Mouse (Mus musculus): ENCODE data around the gene Ccdc117. TPM values are rescaled to one million over a fixed set of nuclear protein-coding genes. Genes with fewer than 3 reads are reported as not detected.
"Not testable (repeated sequence)": the region's sequence is repeated elsewhere in the genome, so short reads cannot be mapped to it uniquely, and the experiment has no call there.

Gene Ccdc117
- polyA plus RNA-seq, 1 experiment, result 6.7 TPM

DNA sequence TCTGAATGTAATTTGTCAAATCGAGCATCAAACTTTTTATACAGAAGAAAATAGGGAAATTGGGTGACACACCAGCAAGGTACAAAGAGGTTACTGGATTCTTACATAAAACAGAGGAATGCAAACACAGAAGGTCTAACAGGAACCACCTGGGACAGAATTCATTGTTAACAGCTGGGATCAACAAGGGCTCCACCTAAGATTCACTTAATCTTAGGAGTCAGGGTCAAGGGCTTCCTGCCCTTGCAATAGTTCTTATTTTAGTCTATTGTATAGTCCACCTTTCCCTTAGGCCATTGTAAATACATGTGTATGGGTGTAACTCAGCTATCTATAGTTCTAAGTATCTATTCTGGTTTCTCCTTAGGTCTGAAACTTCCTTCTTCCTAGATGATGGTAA is 2.7 kb upstream of the Ccdc117 start:
- not testable (repeated sequence) for H3K27ac ChIP-seq (replicated peaks; ENCODE audit: low read depth, low read length); H3K4me3 ChIP-seq (ENCODE audit: insufficient read depth, low read depth, low read length); H3K4me1 ChIP-seq (ENCODE audit: control insufficient read depth, insufficient read depth, insufficient read length, low read length)

DNA sequence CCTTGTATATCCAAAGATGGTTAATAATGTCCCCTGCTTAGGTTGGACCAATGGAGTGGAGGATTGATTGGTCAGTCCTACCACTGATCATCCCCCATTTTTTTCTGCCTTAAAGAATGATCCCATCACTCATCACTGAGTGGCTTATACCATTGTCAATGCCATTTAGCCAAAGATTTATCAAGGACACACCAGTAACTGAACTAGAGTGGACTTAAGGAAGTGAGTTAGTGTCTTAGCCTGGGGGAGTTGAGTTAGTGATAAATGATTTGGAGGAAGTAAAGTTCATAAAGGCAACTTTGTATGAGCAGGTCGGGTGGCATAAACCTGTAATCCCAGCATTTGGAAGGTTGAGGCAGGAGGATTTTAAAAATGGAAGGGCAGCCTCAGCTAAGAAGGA is 1.3 kb upstream of the Ccdc117 start:
- no peak overlapping the region for H3K4me3 ChIP-seq (ENCODE audit: insufficient read depth, low read depth, low read length)
- H3K27ac ChIP-seq (replicated peaks; ENCODE audit: low read depth, low read length), result no peak overlapping the region

DNA sequence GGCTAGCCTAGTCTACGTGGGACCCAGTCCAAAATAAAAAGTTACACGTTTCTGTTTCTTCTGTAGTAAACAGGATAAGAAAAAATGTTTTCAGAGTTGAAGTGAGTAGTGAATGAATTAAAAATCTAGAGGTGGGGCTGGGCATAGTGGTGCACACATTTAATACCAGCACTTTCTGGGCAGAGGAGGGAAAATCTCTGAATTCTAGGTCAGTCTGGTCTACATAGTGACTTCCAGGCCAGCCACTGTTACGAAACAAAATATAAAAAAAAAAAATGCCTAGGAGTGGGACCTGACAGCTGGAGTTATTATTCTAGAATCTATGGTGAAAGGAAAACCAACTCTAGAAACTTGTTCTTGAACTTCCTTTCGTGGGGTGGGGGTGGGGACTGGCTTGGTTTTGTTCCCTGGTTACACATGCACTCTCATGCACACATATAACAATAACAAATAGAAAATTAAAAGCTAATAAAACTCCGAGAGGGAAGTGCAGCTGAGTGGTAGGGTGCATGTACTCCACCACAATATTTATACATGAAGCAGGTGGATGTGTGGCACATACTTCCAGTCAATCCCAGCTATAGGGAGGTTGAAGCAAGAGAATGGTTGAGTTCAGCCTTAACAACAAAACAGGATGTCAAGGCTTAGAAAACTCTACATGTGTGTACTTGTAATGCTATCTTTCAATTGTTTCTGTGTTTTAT is 647 bp upstream of the Ccdc117 start:
- peak overlapping the region; percentile 52 for H3K27ac ChIP-seq (replicated peaks; ENCODE audit: low read depth, low read length)

More for the DNA sequence above, 1.3 kb upstream of the Ccdc117 start:
- H3K4me1 ChIP-seq (ENCODE audit: control insufficient read depth, insufficient read depth, insufficient read length, low read length), result peaks cover 8% of the 10 kb centered on the region; the same call in 1 of the 2 replicates

DNA sequence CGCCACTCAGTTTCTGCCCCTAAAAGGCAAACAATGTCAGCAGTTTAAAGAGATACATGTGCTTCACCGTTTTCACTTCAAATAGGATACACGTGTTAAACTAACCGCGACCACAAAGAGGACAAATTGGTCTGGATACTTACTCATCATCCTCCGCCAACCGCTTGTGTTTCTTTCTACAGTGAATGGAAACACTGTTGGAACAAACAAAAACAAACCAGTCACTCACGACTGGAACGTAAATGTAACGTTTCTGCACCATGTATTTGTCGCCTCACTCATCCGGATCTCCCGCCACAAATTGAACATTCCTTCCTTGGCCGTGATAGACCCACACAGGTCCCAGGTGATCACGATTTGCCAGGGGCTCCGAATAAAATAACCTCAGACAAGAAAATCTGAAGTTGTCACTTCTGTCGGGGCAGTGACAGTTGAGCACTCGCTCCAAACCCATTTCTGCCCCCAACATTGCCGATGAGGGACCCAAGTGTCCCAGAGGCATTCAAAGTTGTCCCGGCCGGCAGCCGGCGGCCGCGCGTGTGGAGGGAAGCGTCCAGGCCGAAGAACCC is 673 bp downstream of the Ccdc117 start:
- H3K4me1 ChIP-seq (ENCODE audit: control insufficient read depth, insufficient read depth, insufficient read length, low read length), result peaks cover 8% of the 10 kb centered on the region; the same call in 1 of the 2 replicates
- peak overlapping the region; percentile 94 for H3K27ac ChIP-seq (replicated peaks; ENCODE audit: low read depth, low read length)

More for the DNA sequence above, 647 bp upstream of the Ccdc117 start:
- H3K4me3 ChIP-seq (ENCODE audit: insufficient read depth, low read depth, low read length), result no peak overlapping the region
- H3K4me1 ChIP-seq (ENCODE audit: control insufficient read depth, insufficient read depth, insufficient read length, low read length), result peaks cover 8% of the 10 kb centered on the region; the same call in 1 of the 2 replicates

DNA sequence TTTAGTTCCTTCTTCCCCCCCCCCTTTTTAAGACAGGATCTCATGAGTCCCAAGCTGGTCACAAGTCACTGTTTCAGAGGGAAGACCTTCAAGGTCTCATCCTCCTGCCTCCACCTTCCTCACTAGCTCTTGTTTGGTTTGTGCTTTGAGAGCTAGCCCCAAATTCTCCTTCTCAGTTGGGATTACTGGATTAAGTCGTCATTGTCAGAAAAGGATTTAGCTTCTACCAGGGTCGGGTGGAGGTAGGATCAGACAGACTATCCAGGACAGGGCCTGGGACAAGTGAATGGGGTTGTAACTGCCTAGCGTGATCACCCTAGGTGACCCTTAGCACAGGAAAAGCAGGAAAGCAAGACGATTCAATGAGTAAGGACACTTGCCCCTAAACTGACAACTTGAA is 1.7 kb downstream of the Ccdc117 start:
- Histone ChIP-seq H3K4me3 (ENCODE audit: insufficient read depth, low read depth, low read length) (peak overlapping the region; percentile 95), H3K27ac (replicated peaks; ENCODE audit: low read depth, low read length) (no peak overlapping the region), H3K4me1 (ENCODE audit: control insufficient read depth, insufficient read depth, insufficient read length, low read length) (peaks cover 8% of the 10 kb centered on the region; the same call in 1 of the 2 replicates)

More for the DNA sequence above, 673 bp downstream of the Ccdc117 start:
- H3K4me3 ChIP-seq (ENCODE audit: insufficient read depth, low read depth, low read length), result peak overlapping the region; percentile 95

DNA sequence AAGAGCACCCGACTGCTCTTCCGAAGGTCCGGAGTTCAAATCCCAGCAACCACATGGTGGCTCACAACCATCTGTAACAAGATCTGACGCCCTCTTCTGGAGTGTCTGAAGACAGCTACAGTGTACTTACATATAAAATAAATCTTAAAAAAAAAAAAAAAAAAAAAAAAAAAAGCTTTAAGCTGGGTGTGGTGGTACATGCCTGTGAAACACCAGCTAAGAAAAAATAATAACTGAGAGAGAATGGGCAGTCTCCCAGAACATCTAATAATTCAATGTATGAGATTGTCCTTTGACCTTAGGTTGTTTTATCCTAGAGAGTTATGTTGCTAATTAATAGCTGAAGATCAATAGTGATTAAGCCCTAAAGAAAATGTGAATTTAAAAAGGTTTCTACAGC is 4.5 kb downstream of the Ccdc117 start:
- not testable (repeated sequence) for H3K4me3 ChIP-seq (ENCODE audit: insufficient read depth, low read depth, low read length); H3K4me1 ChIP-seq (ENCODE audit: control insufficient read depth, insufficient read depth, insufficient read length, low read length); H3K27ac ChIP-seq (replicated peaks; ENCODE audit: low read depth, low read length)

DNA sequence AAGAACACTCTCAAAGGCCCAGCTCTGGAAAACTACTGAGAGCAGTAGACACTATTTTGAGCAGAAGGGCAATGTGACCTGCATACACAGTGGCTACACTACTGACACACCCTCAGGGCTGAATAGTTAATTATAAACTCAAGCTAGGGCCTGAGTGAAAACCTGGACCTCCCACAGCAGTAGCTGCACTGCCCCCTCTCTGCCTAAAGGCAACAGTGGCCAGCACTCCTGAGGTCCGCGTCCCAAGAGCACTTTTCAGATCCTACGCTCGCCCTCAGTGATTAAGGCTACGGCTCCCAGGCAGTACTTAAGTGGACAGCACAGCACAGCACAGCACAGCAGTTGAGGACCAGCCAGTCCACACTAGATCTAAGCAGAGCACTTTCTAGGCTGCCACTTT is 8.9 kb downstream of the Ccdc117 start:
- Histone ChIP-seq H3K4me1 (ENCODE audit: control insufficient read depth, insufficient read depth, insufficient read length, low read length) (no peaks in the 10 kb centered on the region), H3K4me3 (ENCODE audit: insufficient read depth, low read depth, low read length) (no peak overlapping the region), H3K27ac (replicated peaks; ENCODE audit: low read depth, low read length) (no peak overlapping the region)

DNA sequence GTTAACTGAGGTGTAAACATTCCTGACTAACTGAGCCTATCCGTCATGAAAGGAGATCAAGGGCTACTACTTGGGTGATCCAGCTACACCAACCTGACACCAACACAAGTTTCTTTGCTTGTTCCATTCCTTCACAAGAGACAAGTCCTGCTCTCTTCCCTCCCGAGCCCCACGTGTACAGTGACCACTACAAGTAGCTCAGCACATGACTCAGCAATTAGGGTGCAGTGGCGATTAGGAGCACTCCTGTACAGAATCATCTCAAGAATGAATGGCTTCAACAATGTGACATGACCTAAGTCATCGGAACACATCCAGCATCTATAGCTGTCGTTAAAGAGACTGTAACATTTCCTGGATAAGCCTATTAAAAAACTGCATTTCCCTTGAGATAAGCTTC is 11.3 kb downstream of the Ccdc117 start:
- Histone ChIP-seq H3K4me1 (ENCODE audit: control insufficient read depth, insufficient read depth, insufficient read length, low read length) (no peaks in the 10 kb centered on the region), H3K4me3 (ENCODE audit: insufficient read depth, low read depth, low read length) (no peak overlapping the region), H3K27ac (replicated peaks; ENCODE audit: low read depth, low read length) (no peak overlapping the region)

DNA sequence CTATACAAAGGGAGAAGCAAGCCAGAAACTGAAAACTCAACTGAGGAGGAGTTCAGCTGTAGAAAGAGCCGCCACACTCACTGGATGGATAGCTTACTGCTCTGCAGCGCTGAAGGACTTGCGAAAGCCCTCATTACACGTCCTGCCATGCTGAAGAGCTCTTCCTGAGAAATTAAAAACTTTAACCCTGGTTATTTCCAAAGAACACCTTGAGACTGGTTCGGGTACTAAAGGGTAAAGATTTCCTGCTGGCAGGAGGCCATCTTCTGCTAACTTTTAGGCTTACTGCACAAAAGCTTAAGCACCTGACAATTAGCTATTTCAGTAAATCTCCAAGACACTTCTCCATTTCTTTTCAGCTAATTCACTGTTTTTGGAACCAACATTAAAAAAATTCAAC is 11.8 kb downstream of the Ccdc117 start:
- no peaks in the 10 kb centered on the region for H3K4me1 ChIP-seq (ENCODE audit: control insufficient read depth, insufficient read depth, insufficient read length, low read length)
- H3K4me3 ChIP-seq (ENCODE audit: insufficient read depth, low read depth, low read length), result no peak overlapping the region
- no peak overlapping the region for H3K27ac ChIP-seq (replicated peaks; ENCODE audit: low read depth, low read length)

DNA sequence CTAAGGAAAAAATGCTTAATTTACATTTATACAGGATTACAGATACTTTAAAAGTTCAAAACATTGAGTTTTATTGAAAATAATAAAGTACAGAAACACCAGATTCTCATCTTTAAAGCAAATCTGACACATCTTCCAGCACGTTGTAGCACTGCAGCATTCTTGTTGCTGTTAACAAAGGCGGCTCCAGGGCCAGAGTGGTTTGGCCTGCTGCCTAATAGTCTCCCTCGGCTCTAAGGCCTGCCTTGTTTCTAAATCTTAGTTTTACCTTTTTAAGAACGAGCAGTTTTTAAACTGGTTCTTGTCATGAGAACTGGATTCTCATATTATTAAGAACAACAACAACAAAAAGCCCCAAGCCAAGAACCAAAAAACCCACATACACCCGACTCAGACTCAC is 13.1 kb downstream of the Ccdc117 start:
- H3K4me3 ChIP-seq (ENCODE audit: insufficient read depth, low read depth, low read length), result no peak overlapping the region
- H3K27ac ChIP-seq (replicated peaks; ENCODE audit: low read depth, low read length), result no peak overlapping the region
- no peaks in the 10 kb centered on the region for H3K4me1 ChIP-seq (ENCODE audit: control insufficient read depth, insufficient read depth, insufficient read length, low read length)

DNA sequence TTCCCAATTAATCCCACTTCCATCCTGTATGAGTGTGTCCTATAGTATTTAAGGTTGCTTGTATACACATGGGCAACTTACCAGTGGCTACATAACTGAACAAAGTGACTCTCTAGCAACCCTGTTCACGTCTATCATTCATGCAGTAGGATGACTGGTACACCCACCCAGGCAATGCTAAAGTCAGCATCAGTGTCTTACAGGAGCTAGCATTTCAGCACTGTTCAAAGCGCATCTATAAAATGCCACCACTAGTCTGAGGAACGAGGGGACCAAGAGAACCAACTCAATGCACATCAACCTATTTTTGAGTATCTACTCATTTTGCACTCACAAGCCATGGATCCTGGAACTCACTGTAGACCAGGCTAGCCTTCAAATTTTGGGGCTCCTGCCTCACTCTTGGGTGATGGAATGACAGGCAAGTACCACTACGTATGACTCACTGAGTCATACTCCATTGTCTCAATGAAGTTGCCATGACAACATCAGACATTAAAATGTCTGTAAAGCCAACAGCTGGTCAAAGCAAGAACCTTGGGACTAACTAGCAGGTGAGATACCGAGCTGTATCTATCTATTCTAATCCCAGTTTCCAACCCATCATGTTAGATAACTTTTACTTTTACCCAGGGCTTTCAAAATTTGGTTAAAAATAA is 14.0 kb downstream of the Ccdc117 start:
- Histone ChIP-seq H3K4me1 (ENCODE audit: control insufficient read depth, insufficient read depth, insufficient read length, low read length) (no peaks in the 10 kb centered on the region), H3K4me3 (ENCODE audit: insufficient read depth, low read depth, low read length) (no peak overlapping the region), H3K27ac (replicated peaks; ENCODE audit: low read depth, low read length) (no peak overlapping the region)

DNA sequence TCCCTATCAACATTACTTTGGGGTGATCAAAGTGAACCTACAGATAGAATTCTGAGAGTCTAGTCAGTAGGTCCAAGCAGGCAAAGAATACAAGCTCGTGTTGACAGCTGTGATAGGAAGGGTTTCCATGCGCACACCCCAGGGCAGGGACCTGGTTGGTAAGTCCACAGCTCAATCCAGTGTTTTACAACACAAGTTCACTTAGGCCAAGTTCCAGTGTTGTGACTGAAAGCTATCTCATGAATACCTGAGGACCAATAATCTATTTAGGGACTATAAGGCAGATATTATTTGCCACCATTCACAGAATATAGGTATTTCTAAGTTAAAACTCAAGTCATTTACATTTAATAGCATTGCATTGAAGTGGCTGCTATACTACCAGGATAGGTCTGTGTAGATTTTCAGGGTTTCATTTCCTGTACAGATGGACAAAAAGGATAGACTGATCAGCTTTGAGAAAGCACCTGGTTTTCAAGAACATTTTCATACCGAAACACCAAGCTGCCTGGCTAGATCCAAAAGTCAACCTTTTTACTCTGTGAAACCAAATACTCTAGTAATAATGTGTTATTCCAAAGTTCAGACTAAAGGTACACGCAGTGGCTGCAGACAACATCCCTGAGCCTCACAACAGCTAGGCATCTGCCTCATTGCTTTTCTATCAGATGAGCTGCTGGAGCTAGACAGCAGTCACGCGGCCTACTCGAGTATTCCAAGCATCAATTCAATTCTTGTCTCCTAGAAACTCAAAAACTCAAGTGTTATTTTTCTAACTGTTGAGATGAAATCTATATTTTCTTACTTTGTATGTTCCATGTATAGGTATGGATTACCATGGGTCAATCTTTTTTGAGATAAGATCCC is 15.2 kb downstream of the Ccdc117 start:
- H3K4me1 ChIP-seq (ENCODE audit: control insufficient read depth, insufficient read depth, insufficient read length, low read length), result no peaks in the 10 kb centered on the region
- no peak overlapping the region for H3K4me3 ChIP-seq (ENCODE audit: insufficient read depth, low read depth, low read length)
- H3K27ac ChIP-seq (replicated peaks; ENCODE audit: low read depth, low read length), result no peak overlapping the region

DNA sequence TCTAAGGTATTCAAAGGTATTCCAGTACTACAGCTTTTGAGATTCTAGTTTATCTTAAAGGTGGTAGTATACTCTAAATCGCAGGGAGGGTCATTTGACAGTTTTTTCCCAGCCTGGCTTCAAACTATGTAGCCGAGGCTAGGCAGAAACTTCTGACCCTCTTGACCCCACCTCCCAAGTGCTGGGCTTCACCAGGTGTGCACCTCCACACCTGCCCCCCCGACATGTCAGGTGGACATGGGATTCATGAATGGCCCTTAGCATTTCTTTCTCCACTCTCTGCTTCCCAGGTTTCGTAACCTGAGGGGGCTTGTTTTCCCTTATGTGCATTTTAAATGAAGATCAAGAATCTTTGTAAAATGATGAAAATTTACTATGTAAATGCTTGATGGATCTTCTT is 16.6 kb downstream of the Ccdc117 start:
- Histone ChIP-seq H3K4me1 (ENCODE audit: control insufficient read depth, insufficient read depth, insufficient read length, low read length) (no peaks in the 10 kb centered on the region), H3K4me3 (ENCODE audit: insufficient read depth, low read depth, low read length) (no peak overlapping the region), H3K27ac (replicated peaks; ENCODE audit: low read depth, low read length) (no peak overlapping the region)

DNA sequence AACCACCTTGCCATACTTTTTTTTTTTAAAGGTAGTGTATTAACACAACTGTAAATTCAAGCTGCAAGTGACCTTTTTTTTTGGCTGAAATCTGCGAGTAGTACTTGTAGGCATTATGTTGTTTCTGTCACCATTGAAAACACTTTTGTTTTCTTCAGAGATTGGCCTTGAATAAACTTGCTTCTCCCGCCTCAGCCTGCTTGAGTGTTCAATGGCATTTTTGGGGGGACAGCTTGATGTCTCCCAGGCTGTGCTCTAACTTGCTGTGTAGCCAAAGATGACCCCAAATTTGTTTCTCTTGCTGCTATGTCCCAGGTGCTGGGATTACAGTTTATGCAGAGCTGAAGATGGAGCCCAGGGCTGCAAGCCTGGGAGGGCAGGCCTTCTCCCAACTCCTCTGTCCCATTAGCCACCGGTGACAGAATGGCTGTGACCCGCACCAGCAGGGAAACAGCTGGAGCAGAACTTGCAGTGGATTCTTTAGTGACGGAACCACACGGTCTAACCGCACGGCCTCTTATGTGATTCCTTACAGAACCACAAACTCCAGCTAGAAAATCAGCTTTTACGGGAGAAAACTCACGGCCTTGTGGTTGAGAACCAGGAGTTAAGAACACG is 19.1 kb downstream of the Ccdc117 start:
- H3K4me1 ChIP-seq (ENCODE audit: control insufficient read depth, insufficient read depth, insufficient read length, low read length), result no peaks in the 10 kb centered on the region
- H3K27ac ChIP-seq (replicated peaks; ENCODE audit: low read depth, low read length), result no peak overlapping the region
- no peak overlapping the region; the same call in 1 of the 2 replicates for H3K4me3 ChIP-seq (ENCODE audit: insufficient read depth, low read depth, low read length)
